In genomic region chr1:91088941-91089340, GRCm38 (mm10) we compare ENCODE assay signal across 21 mouse cellular contexts. TPM values are rescaled to one million over a fixed set of nuclear protein-coding genes. Genes with fewer than 3 reads are reported as not detected.
A peak's percentile ranks its signal among the peaks of the same experiment; 100 is the strongest.
DNase-seq lines count a peak whose midpoint lies in the region; ATAC-seq lines count a peak whose summit lies in the region.
"Had no signal": no experiment of that assay in that cellular context is flagged by ENCODE, and none has a peak within 500 bp of the region (broad histone marks: within the 10 kb centered on the region; RNA-seq: fewer than 3 reads in every experiment).

No protein-coding gene starts in this region.

- peaks cover 35% of the 10 kb centered on the region for H3K36me3 ChIP-seq in heart, embryonic 10.5 days
- no peaks in the 10 kb centered on the region for H3K36me3 ChIP-seq in embryonic facial prominence, embryonic 12.5 days
- H3K36me3 ChIP-seq: limb, embryonic 15.5 days; stomach, embryonic 15.5 days had no signal

- H3K4me1 ChIP-seq in heart, embryonic 10.5 days: peaks cover 72% of the 10 kb centered on the region
- H3K4me1 ChIP-seq in embryonic facial prominence, embryonic 12.5 days: peaks cover 46% of the 10 kb centered on the region

- no peaks in the 10 kb centered on the region for H3K9me3 ChIP-seq in heart, embryonic 10.5 days
- no peaks in the 10 kb centered on the region for H3K9me3 ChIP-seq in embryonic facial prominence, embryonic 12.5 days
- H3K9me3 ChIP-seq: limb, embryonic 15.5 days; stomach, embryonic 15.5 days had no signal

- intact Hi-C loops in heart, postnatal 10 days (cut with DNase I): no loop called here
- intact Hi-C loops in gastrocnemius, postnatal 36 days (cut with DNase I): no loop called here

- no peak for ATAC-seq in embryonic facial prominence, embryonic 12.5 days (ENCODE audit: insufficient number of reproducible peaks, insufficient read depth, low FRiP score, low TSS enrichment)
- ATAC-seq: forebrain, embryonic 16.5 days; lung, postnatal 0 days had no signal

- WGBS in heart, embryonic 10.5 days: 80% methylated on average over 8 of the region's 8 CpGs
- 74% methylated on average over 8 of the region's 8 CpGs for WGBS in embryonic facial prominence, embryonic 12.5 days

- peak overlapping the region; percentile 62; the same call in 1 of the 2 replicates for H3K27ac ChIP-seq in heart, embryonic 10.5 days
- H3K27ac ChIP-seq in embryonic facial prominence, embryonic 12.5 days: 0 out of 2 replicates have a peak overlapping the region, but pooled peaks have one; percentile 26
- H3K27ac ChIP-seq: hindbrain, embryonic 14.5 days; limb, embryonic 15.5 days had no signal

- no peak overlapping the region for H3K9ac ChIP-seq in embryonic facial prominence, embryonic 12.5 days
- H3K9ac ChIP-seq: hindbrain, embryonic 14.5 days; limb, embryonic 15.5 days; stomach, embryonic 15.5 days had no signal

- no peak overlapping the region for H3K4me3 ChIP-seq in heart, embryonic 10.5 days
- no peak overlapping the region for H3K4me3 ChIP-seq in embryonic facial prominence, embryonic 12.5 days
- H3K4me3 ChIP-seq: limb, embryonic 15.5 days; stomach, embryonic 15.5 days had no signal

- H3K4me2 ChIP-seq in embryonic facial prominence, embryonic 12.5 days (replicated peaks): no peak overlapping the region
- H3K4me2 ChIP-seq: hindbrain, embryonic 14.5 days; limb, embryonic 15.5 days; midbrain, embryonic 11.5 days; stomach, embryonic 15.5 days had no signal

- DNase-seq in heart, embryonic 10.5 days (ENCODE audit: low spot score): no peak
- no peak for DNase-seq in heart, postnatal 10 days
- peak; percentile 27 to 29 for DNase-seq in kidney, adult 8-10 months
- DNase-seq in kidney, adult 18-20 months: no peak
- peak; percentile 39 to 46 for DNase-seq in kidney, postnatal 36 days
- no peak for DNase-seq in testis, postnatal 14 days (ENCODE audit: low spot score)
- no peak for DNase-seq in gastrocnemius, postnatal 36 days
- DNase-seq: adrenal gland, postnatal 25 days; cerebellum, adult 11-12 months; cerebellum, postnatal 25 days; thymus, adult 2 months had no signal

- no peaks in the 10 kb centered on the region for H3K27me3 ChIP-seq in heart, embryonic 10.5 days (ENCODE audit: insufficient read depth, poor library complexity, severe bottlenecking)
- no peaks in the 10 kb centered on the region for H3K27me3 ChIP-seq in embryonic facial prominence, embryonic 12.5 days
- H3K27me3 ChIP-seq: limb, embryonic 15.5 days; stomach, embryonic 15.5 days had no signal

RNA-seq across cellular contexts. Expression of gene Rbm44, which starts 55.9 kb away (rescaled TPM):
- 1.3 and 2.9 TPM in 2 replicates for polyA plus RNA-seq in heart, embryonic 10.5 days (2016; fragmentation: Nextera tagmentation; extraction: Ambion mirVana)
- total RNA-seq in heart, postnatal 10 days (2021): under 1 TPM; 0.45 to 0.50 TPM
- polyA plus RNA-seq in embryonic facial prominence, embryonic 12.5 days (2016; fragmentation: Nextera tagmentation; extraction: Ambion mirVana): 1.4 and 1.5 TPM in 2 replicates
- total RNA-seq in gastrocnemius, postnatal 36 days (2021): not detected
- total RNA-seq: layer of hippocampus, postnatal 14 days; MEL had no signal
- polyA plus RNA-seq: large intestine, adult 2 months had no signal

Comparison
In these comparisons a context has a peak if more than half of its experiments do, and no peak if none do; other contexts are left out.
1. DNase-seq: peak in kidney, adult 8-10 months (2 of 2) and kidney, postnatal 36 days (2 of 2); none in heart, embryonic 10.5 days (single experiment), heart, postnatal 10 days (0 of 2), kidney, adult 18-20 months (single experiment), testis, postnatal 14 days (single experiment) and gastrocnemius, postnatal 36 days (0 of 2).